Mouse (Mus musculus) cerebellum, adult 11-12 months (tissue): ENCODE data around the gene Rpn1.

Source experiments
- DNase-seq: peaks from one replicate; pipeline ENCODE4 v3.0.0; 2022

Rpn1 gene

DNA sequence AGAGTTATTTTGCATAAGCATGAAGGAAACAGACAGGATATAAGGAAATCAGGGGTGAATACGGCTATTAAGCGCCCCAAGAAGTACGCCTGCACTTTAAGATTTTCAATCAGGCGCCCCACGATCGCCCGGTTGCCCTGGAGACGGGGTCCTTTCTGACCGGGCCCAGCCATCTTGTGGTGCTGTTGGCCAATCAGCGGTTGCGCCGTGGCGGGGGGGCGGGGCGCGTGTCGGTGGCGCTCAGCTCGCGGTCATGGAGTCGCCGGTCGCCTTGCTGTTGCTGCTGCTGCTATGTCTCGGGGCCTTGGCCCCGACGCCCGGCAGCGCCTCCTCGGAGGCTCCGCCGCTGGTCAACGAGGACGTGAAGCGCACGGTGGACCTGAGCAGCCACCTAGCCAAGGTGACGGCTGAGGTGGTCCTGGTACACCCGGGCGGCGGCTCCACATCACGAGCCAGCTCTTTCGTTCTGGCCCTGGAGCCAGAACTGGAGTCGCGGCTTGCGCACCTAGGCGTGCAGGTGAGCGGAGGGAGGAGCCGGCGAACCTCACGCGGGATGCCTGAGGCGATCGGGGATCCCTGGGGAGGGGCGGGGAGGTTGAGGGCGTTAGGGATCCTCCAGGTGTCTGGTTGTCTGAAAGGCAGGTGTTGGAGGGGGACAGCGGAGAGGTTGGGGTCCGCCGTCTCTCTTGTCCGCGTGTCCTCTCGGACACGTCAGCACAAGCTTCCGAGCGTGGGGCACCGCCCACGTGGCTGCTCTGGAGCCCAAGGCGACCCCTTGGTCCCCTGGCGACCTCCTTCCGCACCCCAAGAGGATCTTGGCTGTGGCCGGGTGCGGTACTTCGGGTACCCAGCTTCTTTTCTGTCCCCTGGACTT lies at the start of gene Rpn1:
TSS of gene Rpn1 (plus strand) at position 205 of the 874 bp plus-strand sequence.
- peak; percentile 93 for DNase-seq

DNA sequence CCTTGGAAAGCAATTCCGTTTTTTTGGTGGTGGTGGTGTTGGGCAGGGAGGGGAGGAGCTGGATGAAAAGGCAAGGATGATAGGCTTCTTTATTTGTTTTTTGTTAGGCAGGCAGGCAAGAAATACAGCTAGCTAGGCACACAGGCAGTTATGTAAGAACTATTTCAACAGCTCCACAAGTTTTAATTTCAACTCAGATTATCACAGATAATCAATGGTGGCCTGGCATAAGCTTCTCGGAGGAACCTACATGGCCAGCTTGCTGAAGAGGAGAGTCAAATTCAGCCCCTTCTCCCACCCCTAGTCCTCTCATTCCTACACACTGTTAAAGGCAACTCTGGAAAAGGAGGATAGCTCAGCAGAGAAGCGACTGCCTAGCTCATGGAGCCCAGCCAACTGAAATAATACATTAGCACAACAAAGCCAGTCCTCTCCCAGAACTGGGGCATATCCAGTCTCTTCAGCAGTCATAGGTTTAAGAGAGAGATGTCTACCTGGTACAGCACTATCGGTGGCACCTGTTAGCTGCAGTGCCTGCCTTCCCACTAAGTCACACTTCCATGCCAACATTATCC lies 46.7 kb upstream of the Rpn1 start:
- no peak for DNase-seq

DNA sequence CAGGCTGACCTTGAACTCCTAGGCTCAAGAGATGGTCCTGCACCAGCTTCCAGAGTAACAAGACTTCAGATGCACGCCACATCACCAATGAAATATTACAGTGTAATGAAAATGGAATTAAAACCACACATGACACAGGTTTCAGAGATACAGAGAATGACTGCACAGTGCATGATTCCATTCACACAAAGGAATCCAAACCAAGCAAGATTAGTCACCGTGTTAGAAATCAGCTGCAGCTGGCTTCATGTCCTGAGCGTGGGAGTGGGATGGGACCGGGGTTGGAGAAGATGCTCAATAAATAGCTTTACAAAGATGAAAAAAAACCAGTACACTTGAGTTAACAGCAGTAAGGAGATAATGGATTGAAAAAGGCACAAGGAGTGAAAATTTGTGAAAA lies 44.9 kb upstream of the Rpn1 start:
- no peak for DNase-seq

DNA sequence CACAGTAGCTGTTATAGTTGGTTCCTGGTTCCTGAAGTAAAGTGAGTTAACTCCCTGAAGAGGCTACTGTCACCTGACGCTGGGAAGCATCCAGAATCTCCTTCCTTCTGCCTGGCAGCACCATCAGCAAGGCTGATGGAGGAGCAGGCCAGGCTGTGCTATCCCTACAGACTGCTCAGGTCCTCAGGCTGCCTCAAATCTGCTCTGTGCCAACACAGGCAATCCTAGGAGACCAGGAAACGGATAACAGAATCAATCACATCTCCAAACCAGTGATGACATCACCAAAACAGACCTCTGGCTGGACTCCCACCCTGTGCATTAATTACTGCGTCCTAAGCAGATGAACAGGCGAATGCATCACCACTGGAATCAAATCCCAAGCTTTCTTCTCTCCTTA lies 43.1 kb upstream of the Rpn1 start:
- peak; percentile 33 for DNase-seq

DNA sequence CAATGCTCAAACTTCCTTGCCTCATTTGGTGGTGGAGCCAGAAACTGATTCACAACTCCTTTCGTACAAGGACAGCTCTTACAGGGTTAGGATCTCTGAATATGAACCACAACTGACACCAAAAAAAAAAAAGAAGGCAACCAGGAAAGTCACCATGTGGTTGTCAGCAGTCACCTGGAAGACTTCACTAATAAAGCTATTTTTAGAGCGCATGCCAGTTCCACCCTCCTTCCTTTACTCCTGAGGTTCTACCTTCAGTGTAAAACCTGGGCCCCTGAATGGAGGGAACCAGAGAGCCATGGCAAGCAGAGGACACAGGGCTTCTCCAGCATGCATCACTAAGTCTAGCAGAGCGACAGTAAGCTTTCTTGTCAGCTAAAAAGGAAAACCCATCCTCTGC lies 41.9 kb upstream of the Rpn1 start:
- no peak for DNase-seq

DNA sequence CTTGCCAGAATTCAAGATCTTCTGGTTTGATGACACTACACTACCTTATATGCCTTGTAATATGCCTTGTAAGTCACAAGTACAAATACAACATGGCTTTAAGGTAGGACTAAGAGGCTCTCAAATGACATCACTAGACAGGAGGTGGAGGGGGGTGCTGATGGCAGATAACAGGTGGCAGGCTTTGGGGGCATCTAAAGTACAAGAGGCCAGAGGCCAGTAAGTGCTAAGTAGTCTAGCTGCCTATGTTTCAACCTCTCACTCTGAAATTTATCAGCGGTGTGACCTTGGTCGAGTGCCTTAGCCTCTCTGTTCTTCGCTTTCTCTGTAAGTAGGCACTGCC lies 40.1 kb upstream of the Rpn1 start:
- peak; percentile 27 for DNase-seq

DNA sequence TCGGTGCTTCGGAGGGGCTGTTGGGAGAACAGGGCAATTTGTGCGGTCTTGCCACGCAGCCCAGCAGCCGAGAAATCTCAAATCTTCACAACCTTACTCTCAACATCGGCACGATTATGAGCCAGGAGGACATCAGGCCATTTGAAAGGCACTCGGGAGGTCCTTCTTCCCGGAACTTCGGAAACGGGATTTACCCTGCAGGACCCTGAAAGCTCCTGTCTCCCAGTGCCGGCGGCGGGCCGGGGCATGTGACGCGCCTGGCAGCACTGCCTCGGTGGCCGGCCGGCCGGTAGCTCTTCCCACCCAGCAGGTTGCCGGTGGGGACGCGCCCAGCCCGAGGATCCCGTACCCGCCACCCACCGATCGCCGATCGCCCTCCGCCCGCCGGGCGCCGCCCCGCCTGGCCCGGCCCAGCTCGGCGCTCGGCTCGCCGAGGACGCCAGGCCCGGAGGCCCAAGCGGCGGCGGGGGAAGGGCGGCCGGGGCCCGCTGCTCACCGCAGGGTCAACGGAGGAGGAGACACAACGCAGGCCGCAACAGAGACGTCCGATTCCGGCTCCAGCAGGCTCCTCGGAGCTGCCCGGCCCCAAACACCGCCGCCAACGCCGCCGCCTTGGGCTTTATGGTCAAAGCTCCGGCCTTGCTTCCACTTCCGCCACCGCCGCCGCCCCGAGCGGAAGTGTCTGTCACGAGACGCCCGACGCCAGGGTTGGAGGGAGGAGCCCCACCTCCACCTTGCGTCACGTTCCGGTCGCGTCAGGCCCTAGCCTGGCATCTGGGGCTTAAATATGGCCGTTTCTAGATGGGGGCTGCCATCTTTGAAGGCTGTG lies 39.5 kb upstream of the Rpn1 start, which contains the start of gene Rab7:
TSS of gene Rab7 (minus strand) at position 694 of the 829 bp plus-strand sequence.
- DNase-seq = peak; percentile 96

DNA sequence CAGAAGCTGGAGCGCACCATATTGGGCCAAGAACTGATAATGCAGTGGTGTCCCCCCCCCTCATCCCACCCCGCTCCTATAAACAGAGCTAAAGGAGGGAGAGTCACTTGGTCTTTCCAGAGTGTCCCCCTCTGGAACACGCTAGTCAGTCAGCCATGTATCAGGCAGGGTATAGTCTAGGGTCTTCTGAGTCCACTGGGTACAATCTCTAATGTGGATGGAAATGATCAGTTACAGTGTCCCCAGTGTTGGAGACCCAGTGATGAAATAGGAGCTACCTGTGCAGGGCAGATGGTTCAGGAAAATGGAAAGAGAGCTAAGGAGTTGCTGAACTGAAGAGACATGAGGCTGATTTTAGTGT lies 38.9 kb upstream of the Rpn1 start:
- no peak for DNase-seq

DNA sequence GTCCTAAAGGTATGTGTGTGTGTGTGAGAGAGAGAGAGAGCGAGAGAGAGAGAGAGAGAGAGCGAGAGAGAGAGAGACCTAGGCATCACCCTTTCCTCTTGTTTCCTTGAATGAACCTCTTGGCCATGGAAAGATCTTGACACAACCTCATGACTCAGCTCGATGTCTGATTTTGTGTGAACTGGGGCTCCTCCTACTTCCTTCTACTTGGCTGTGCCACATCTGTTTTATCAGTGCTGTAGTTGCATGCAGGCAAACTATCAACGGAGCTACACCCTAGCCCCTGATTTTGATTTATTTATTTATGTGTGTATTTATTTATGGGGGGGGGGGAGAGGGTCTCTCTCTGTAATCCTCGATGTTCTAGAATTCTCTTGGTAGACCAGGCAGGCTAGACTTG lies 36.4 kb upstream of the Rpn1 start:
- no peak for DNase-seq

DNA sequence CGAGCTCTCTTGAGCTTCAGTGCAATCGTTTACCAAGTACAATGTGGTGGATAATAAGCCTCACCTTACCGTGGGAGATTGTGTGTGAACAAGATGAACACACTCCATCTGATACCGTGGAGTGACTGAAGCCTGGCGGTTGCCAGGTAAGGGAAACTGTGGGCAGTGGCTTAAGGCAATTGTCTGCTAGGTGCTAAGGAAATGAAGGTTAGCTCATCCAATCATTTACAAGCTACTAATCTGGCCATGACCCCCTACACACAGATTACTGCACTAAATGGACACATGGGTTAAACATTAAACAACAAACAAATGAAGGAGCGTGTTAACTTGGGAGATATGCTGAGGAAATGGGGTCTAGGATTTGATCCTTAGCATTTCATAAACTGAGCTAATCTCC lies 35.3 kb upstream of the Rpn1 start:
- DNase-seq = no peak

DNA sequence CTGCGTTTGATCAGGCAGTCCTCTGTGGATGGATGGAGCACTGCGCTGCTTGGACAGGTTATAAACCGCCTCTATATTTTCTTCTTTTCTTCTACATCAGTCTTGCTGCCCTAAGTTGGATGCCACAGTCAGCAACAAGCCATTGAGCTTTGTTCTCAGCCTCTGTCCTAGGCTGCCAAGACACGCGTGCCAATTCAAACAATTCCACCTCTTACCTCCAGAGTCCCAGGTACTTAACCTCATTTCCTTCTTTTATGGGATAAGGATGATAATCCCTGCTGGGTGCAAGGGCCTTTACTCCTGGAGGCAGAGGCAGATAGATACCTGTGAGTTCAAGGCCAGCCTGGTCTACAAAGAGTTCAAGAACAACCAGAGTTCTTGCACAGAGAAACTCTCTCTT lies 33.1 kb upstream of the Rpn1 start:
- DNase-seq = no peak

DNA sequence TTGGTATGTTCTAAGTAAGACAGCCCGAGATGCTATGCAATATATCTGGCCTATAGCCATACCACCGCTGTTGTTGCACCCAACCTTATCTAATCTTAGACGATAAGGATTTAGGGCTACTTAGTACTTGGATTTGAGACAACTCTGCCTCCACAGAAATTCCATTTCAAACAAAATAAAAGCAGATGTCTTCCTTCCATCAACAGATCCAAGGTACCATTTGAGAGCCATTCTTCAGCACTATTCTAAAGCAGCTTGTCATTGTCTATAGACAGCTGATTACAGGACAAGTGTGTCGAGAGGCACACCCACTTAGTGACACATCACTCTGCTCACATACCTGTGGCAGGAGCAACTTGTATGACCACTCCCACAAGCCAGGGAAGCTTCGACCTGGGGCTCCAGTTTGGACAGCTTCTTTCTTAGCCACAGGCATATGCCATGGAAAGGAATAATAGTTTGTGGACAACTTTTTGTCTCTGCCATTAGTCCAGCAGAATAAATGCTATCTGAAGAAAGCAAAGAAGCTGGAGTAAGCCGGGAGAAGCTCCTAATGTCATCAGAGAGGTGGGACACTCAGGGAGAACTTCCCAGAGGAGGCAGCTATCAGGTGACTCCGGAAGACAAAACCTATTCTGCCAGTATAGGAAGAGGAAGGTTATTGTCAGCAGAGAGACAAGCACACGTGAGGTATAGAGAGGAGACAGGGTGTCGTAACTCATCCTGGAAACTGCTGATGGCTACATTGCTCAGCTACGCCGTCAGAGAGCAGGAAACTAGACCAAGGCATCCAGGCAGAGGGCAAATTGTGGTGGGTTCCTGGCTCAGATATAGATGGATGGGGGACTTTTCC lies 30.8 kb upstream of the Rpn1 start:
- DNase-seq = no peak

DNA sequence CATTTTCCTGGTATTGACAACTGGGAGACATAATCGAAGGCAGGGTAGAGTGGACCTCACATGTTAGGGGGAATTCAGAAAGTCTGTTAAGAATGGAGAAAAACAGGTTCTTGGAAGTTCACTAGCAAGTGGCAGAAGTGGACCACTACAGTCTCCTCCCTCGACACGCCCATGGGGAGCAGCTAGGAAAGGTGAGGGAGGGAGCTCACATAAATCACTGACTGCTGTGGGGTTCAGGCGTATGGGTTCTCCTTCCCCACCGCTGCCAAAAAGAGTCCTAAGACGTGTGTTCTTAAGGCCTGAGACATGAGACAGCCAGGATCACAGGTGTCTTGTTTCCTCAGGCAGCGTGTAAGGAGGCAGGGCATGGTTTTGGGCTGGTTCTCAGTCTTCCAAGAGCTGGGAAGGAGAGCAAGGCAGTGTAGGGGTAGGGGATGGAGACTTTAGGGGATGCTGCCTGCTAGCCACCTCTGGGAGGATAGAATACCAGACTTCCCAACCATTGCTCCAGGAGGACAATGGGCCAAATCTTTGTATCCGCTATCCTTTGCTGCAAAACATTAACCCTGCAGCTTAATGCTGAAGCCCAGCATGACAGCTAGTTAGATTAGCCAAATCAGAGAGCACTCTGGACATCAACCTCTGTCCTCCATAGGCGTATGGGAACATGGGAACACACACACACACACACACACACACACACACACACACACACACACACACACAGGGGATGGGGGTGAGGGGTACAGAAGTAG lies 30.0 kb upstream of the Rpn1 start:
- DNase-seq = no peak

DNA sequence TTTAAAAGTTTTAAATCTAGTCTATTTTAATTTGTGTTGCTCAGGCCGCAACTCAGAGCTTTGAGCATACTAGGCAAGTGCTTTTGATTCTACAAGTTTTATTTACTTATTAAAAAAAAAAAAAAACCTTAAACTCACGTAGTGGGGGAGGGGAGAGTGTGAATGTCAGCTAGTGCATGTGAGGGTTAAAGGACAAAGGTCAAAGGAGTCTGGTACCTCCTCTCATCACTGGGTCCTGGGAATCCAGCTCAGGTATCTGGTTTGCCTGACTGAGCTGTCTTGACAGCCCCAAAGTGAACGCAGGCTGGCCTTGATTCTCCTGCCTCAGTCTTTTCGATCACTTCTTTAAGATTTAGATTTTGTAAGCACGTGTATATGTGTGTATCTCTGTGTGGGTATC lies 28.6 kb upstream of the Rpn1 start:
- DNase-seq = no peak

DNA sequence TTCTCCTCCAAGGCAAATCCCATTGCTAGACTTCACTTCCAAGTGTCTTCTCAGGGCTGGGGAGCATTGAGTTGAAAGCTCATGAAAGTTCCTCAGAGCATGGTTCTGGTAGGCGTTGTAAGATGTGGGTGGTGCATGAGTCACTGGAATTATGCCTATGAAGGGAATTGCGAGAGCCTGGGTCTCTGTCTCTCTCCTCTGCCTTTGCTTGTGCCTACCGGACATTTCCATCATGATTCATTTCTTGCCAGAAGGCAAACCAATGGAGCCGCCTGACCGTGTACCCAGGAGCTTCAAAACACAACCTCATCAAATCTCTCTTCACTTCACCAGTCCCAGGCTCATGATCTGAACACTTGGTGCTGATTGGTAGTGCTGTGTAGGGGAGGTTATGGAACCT lies 27.4 kb upstream of the Rpn1 start:
- DNase-seq = no peak

DNA sequence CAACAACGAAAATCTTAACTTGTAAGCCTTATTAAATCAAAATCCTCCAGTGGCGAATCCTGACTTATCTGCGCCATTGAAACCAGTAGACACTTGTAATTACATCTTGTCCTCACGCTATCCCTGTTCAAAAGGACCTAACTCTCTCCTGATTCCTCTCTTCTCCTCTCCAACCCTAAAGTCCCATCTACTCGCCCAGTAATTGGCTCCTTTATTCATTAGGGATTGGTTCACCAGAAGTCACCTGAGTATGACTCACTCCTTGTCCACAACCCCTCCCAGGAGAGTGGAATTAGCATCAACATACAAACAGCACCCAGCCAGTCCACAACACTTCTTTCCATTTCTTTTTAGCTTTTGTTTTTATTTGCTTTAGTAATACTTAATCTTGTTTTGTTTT lies 24.4 kb upstream of the Rpn1 start:
- no peak for DNase-seq

DNA sequence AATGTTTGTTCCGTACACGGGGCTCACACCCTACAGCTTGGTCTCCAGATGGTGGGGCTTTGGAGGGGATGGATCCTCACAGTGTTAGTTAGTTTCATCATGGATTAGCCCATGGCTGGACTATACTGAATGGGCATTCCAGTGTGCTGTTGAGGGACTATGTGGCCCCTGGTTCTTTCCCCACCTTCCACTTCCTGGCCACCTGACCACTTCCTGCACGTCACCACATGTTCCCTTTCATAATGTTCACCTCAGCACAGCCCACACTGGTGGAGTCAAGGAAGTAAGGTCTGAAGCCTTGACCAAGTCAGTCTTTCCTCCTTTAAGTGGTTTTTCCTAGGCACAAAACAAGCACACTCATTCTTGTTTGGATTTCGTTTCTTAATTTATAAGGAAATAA lies 23.7 kb upstream of the Rpn1 start:
- no peak for DNase-seq

DNA sequence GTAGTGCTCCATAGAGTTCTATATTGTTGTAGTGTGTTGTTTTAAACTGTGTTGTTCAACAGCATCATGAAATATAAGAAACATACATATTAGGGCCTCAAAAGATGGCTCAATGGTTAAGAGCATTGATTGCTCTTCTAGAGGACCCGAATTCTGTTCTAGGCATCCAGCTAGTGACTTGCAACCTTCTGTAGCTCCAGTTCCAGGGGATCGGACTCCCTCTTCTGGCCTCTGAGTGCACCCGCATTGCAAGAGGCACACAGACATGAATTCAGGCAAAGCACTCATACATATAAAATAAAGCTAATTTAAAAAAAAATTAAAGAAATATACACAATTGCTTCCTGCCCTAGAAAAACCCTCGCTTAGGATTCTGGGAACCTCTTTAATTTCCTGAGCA lies 22.9 kb upstream of the Rpn1 start:
- no peak for DNase-seq

DNA sequence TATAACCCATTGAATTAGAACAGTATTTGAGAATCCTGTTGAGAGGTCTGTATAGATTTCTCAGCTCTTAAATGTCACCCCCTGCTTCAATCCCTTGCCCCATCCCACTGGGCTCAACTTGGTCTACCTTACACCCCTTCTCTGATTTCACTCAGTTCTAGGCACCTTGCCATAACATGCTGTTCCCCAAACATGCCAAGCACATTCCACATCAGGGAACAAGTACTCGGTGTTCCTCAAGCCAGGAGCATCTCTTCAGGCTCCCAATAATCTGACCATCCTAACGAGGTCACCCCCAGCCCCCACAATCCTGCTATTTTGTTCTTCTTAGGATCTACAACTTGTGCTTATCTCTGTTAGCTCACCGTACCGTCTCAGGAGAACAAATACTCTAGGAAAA lies 21.9 kb upstream of the Rpn1 start:
- DNase-seq = no peak

DNA sequence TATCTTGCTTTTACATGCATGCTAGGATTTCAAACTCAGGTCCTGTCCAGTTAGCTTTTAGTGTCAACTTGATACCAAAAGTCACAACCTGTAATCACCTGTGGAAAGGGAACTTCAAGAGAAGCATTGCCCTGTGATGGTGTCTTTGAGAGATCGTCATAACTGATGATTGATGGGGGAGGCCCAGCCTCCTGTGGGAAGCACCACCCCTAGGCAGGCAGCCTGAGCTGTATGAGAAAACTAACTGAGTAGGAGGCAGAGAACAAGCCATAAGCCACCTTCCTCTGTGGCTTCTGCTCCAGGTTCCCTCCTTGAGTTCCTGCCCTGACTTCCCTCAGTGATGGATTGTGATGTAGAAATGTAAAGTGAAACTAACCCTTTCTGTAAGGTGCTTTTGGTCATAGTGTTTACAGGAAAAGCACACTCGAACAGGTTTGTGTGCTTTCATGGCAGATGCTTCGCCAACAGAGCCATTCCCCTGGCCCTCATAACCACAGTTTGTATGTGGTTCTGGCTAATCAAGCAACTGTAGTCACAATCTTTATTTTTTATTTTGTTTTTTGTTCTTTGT lies 20.1 kb upstream of the Rpn1 start:
- DNase-seq = no peak

DNA sequence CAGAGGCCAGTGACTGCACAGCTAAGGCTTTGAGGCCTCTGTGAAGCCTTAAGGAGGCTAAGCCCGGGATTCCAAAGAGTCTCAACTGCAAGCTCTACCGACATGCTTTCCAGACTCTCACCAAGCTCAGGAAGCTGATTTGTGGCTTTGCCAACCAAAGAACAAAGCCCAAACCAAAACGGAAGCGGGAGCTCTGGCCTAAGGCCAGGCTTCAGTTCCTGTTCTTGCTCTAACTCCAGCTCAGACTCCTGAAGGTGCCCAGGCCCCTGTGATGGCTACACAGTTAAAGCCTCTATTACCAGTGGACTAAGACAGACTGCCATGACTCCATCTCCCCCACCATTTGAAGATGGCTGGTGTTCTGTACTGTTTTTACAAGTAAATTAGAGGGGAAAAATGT lies 19.2 kb upstream of the Rpn1 start:
- no peak for DNase-seq

DNA sequence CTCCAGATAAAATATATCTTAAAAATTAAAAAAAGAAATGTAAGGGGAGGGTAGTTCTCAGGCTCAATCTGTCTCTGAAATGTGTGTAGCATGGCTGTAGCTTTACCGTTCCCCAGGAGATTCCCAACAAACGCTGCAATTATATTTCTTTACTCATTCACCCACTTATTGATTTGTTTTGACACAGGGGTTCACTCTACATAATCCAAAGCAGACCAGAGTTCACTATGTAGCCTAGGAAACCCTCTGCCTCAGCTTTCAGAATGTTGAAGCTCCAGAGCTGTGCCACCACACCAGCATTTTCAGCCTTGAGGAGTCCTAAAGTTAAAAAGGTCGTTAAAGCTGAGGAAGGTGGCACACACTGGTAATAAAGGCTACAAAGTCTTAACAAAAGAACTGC lies 18.3 kb upstream of the Rpn1 start:
- DNase-seq = no peak
